Mouse (Mus musculus): ENCODE results near the gene Cartpt. TPM values are rescaled to one million over a fixed set of nuclear protein-coding genes. Genes with fewer than 3 reads are reported as not detected.

Gene Cartpt
- total and polyA plus RNA-seq, 2 experiments from 2014 or later: 16.1 to 24.8 TPM

DNA sequence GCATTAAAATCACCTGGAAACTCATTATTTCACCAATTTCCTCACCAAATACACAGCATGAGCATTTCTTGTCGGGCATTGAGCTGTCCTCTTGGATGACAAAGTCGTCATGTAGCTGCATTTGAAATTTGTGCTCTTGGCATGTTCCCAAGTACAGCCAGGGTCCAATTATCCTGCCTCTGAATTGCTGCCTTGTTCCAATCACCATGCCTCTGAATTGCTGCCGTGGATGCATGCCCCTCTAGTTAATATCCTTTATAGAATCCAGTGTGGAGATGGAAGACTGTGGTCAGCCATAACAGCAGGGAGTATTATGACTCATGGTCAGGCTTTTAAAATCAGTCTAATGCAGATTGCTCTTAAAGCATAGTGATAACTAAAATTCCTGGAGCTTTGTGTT, 36.9 kb upstream of the Cartpt start:
- H3K36me3 ChIP-seq (ENCODE audit: insufficient read depth, low read length): no peaks in the 10 kb centered on the region
- H3K4me2 ChIP-seq (ENCODE audit: low read depth, low read length, poor library complexity, severe bottlenecking): no peak overlapping the region
- H3K27ac ChIP-seq (ENCODE audit: low read depth, low read length): no peak overlapping the region
- H3K27me3 ChIP-seq (ENCODE audit: insufficient read depth, low read length): no peaks in the 10 kb centered on the region
- DNase-seq (ENCODE audit: low spot score) (peak; percentile 77), ATAC-seq (ENCODE audit: low FRiP score) (0 out of 2 replicates have a peak, but pooled peaks have one; percentile 20)
- no peaks in the 10 kb centered on the region for H3K9me3 ChIP-seq (ENCODE audit: low read length)
- 0 out of 2 replicates have a peak, but pooled peaks cover 2% of the 10 kb centered on the region for H3K4me1 ChIP-seq (ENCODE audit: insufficient read depth, low read length)
- no peak overlapping the region for H3K4me3 ChIP-seq (ENCODE audit: low read depth, low read length)
- no peak overlapping the region for H3K9ac ChIP-seq (replicated peaks; ENCODE audit: low read length, poor library complexity, severe bottlenecking)
- 20% methylated on average over 3 of the region's 3 CpGs for WGBS
- TF ChIP-seq CTCF (IDR thresholded peaks at IDR 0.05): no peak

DNA sequence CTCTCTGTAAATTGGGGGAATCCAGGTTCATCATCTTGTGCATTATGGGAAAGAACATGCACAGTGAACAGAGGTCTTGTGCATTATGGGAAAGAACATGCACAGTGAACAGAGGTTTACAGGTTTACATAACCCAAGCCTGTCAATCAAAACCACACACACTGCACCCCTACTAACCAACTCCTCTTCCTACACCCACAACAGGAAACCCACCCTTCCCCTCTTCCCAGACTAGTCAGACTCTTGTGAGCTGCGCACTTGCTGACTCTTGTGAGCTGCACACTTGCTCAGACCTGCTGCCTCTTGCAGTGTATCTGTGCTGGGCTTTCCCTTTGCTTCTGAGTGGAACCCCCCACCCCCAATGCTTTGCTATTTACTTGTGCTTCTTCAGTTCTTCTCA, 31.5 kb upstream of the Cartpt start:
- no peak overlapping the region for H3K4me2 ChIP-seq (ENCODE audit: low read depth, low read length, poor library complexity, severe bottlenecking)
- no peak overlapping the region for H3K9ac ChIP-seq (replicated peaks; ENCODE audit: low read length, poor library complexity, severe bottlenecking)
- no peaks in the 10 kb centered on the region for H3K9me3 ChIP-seq (ENCODE audit: low read length)
- H3K27me3 ChIP-seq (ENCODE audit: insufficient read depth, low read length): no peaks in the 10 kb centered on the region
- 77% methylated on average over 1 of the region's 1 CpGs for WGBS
- H3K4me1 ChIP-seq (ENCODE audit: insufficient read depth, low read length): no peaks in the 10 kb centered on the region
- H3K36me3 ChIP-seq (ENCODE audit: insufficient read depth, low read length): no peaks in the 10 kb centered on the region
- no peak overlapping the region for H3K27ac ChIP-seq (ENCODE audit: low read depth, low read length)
- no peak for TF ChIP-seq CTCF (IDR thresholded peaks at IDR 0.05)
- no peak for ATAC-seq (ENCODE audit: low FRiP score)
- no peak for DNase-seq (ENCODE audit: low spot score)
- H3K4me3 ChIP-seq (ENCODE audit: low read depth, low read length): no peak overlapping the region

GRCm38 (mm10) chr13:99931502-99931901, 30.6 kb upstream of the Cartpt start:
- ATAC-seq (ENCODE audit: low FRiP score): no peak
- 79% methylated on average over 6 of the region's 6 CpGs for WGBS
- no peak for TF ChIP-seq CTCF (IDR thresholded peaks at IDR 0.05)
- Histone ChIP-seq H3K27ac (ENCODE audit: low read depth, low read length) (no peak overlapping the region), H3K36me3 (ENCODE audit: insufficient read depth, low read length) (no peaks in the 10 kb centered on the region), H3K27me3 (ENCODE audit: insufficient read depth, low read length) (no peaks in the 10 kb centered on the region), H3K4me2 (ENCODE audit: low read depth, low read length, poor library complexity, severe bottlenecking) (no peak overlapping the region), H3K9ac (replicated peaks; ENCODE audit: low read length, poor library complexity, severe bottlenecking) (no peak overlapping the region), H3K4me3 (ENCODE audit: low read depth, low read length) (no peak overlapping the region), H3K4me1 (ENCODE audit: insufficient read depth, low read length) (no peaks in the 10 kb centered on the region), H3K9me3 (ENCODE audit: low read length) (no peaks in the 10 kb centered on the region)
- DNase-seq (ENCODE audit: low spot score): no peak

- no peak for TF ChIP-seq CTCF (IDR thresholded peaks at IDR 0.05)
- Histone ChIP-seq H3K4me2 (ENCODE audit: low read depth, low read length, poor library complexity, severe bottlenecking) (no peak overlapping the region), H3K9ac (replicated peaks; ENCODE audit: low read length, poor library complexity, severe bottlenecking) (no peak overlapping the region), H3K4me1 (ENCODE audit: insufficient read depth, low read length) (no peaks in the 10 kb centered on the region), H3K9me3 (ENCODE audit: low read length) (no peaks in the 10 kb centered on the region), H3K27ac (ENCODE audit: low read depth, low read length) (no peak overlapping the region), H3K4me3 (ENCODE audit: low read depth, low read length) (no peak overlapping the region), H3K36me3 (ENCODE audit: insufficient read depth, low read length) (no peaks in the 10 kb centered on the region), H3K27me3 (ENCODE audit: insufficient read depth, low read length) (no peaks in the 10 kb centered on the region)
- ATAC-seq (ENCODE audit: low FRiP score) (no peak), DNase-seq (ENCODE audit: low spot score) (peak; percentile 38)
- WGBS: 62% methylated on average over 5 of the region's 5 CpGs
Observed at GRCm38 (mm10) chr13:99926249-99926648, 25.4 kb upstream of the Cartpt start.

- ATAC-seq (ENCODE audit: low FRiP score) (no peak), DNase-seq (ENCODE audit: low spot score) (no peak)
- Histone ChIP-seq H3K9ac (replicated peaks; ENCODE audit: low read length, poor library complexity, severe bottlenecking) (no peak overlapping the region), H3K4me1 (ENCODE audit: insufficient read depth, low read length) (no peaks in the 10 kb centered on the region), H3K27ac (ENCODE audit: low read depth, low read length) (no peak overlapping the region), H3K4me2 (ENCODE audit: low read depth, low read length, poor library complexity, severe bottlenecking) (no peak overlapping the region), H3K9me3 (ENCODE audit: low read length) (no peaks in the 10 kb centered on the region), H3K36me3 (ENCODE audit: insufficient read depth, low read length) (no peaks in the 10 kb centered on the region), H3K4me3 (ENCODE audit: low read depth, low read length) (no peak overlapping the region), H3K27me3 (ENCODE audit: insufficient read depth, low read length) (no peaks in the 10 kb centered on the region)
- 74% methylated on average over 5 of the region's 5 CpGs for WGBS
- no peak for TF ChIP-seq CTCF (IDR thresholded peaks at IDR 0.05)
Observed at GRCm38 (mm10) chr13:99915632-99916031, 14.7 kb upstream of the Cartpt start.

DNA sequence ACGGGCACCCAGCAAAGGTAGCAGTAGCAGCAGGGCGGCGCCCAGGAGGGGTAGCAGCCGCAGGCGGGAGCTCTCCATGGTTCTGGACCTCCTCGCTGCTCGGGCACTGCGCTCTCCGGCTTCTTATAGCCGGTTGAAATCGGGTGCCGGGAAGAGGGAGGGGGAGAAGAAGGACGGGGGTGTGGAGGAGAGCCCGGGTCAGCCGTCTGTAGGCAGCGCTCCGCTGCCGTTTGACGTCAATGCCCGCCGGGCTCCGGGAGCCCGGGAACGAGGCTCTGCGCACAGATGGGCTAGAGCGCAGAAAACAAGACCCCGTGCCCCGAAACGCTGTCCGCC, 366 bp downstream of the Cartpt start:
- Histone ChIP-seq H3K9me3 (ENCODE audit: low read length) (no peaks in the 10 kb centered on the region), H3K4me2 (ENCODE audit: low read depth, low read length, poor library complexity, severe bottlenecking) (peak overlapping the region; percentile 65), H3K27me3 (ENCODE audit: insufficient read depth, low read length) (peaks cover 23% of the 10 kb centered on the region), H3K27ac (ENCODE audit: low read depth, low read length) (no peak overlapping the region), H3K4me3 (ENCODE audit: low read depth, low read length) (peak overlapping the region; percentile 38), H3K4me1 (ENCODE audit: insufficient read depth, low read length) (no peaks in the 10 kb centered on the region), H3K9ac (replicated peaks; ENCODE audit: low read length, poor library complexity, severe bottlenecking) (peak overlapping the region; percentile 46; the same call in 1 of the 2 replicates), H3K36me3 (ENCODE audit: insufficient read depth, low read length) (no peaks in the 10 kb centered on the region)
- no peak for TF ChIP-seq CTCF (IDR thresholded peaks at IDR 0.05)
- WGBS: 1% methylated on average over 30 of the region's 30 CpGs
- peak; percentile 44 for ATAC-seq (ENCODE audit: low FRiP score)
- peak; percentile 22 for DNase-seq (ENCODE audit: low spot score)
